Mouse (Mus musculus) spleen, embryonic (tissue): Measurements from ENCODE around the gene Cln6.
"Not testable (repeated sequence)": the region's sequence is repeated elsewhere in the genome, so short reads cannot be mapped to it uniquely, and the experiment has no call there.

ENCODE experiments used
- CTCF ChIA-PET: fragments of 350-600 bp; sonication (Branson Sonifier 250); formaldehyde crosslinking; loops from one replicate; lab custom pipeline; 2022; lab: Charles Lee

The Cln6 gene

DNA sequence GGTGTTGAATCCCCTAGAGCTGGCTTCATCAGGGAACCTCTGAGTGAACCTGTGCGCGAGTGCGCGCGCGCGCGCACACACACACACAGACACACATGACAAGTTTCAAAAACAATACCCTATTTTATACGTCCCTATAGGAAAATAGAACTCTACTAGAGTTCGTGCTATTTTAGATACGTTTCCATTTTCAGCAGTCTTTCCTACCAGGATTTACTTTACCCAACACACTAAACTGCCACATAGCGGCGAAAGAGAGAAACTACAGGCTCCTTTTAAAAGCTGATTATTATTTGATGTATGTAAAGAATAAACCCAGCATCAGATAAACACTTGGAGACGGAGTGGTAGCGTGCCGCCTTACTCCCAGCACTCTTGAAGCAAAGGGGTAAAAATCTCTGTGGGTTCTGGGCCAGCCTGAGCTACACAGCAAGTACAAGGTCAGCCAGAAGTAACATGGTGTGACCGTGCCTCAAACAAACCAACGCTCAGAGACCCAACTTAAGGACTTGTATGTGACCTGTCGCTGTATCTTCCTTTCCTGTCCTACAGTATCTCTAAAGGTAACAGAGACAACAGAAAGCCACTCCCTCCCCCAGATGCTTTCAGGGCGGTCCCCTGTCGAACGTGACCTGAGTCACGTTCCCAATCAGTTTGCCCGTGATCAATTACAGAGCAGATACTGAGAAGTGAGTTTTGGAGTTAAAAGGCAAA is 10.5 kb upstream of the Cln6 start:
- CTCF ChIA-PET: interaction anchor here (0.7 to 1.2 kb wide), 3 partner anchors 11 to 148 kb away, joined by 3 to 4 read pairs (median 3); no protein-coding TSS in a partner anchor

DNA sequence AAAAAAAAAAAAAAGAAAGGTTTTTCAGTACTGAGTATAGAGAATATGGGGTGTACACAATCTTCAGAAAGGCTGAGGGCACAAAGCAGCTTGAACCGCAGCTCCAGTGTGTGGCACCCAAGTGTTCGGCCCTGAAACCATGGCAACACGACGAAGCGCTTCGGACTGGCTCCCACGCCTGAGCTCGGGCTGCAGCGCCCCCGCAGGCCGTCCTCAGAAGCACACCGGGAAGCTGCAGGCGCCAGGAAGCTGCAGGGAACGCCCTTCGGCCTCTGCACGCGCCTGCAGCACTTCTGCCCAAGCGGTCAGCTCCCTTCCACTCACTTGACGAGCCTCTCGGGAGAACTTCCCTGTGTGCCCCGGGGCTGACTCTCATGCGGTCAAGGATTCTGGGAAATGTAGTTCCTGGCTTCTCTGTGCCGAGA is 9.9 kb upstream of the Cln6 start:
- CTCF ChIA-PET: interaction anchor here (0.9 to 1.2 kb wide), 2 partner anchors 12 to 19 kb away, joined by 3 to 4 read pairs; no protein-coding TSS in a partner anchor

DNA sequence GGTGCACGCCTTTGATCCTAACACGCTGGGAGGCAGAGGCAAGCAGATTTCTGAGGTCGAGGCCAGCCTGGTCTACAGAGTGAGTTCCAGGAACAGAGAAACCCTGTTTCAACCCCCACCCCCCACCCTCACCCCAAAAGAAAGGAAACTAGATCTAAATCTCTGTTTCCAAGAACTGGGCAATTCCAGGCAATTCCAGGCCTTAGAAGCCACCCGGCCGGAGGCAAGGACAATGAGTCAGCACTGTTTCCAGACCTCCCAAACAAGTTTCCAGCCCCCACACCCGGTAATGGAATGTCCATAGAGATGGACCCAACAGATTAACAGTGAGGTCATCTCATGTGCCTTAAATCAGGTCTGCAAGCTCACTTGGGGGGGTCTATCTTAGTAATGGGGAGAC is 8.7 kb upstream of the Cln6 start:
- CTCF ChIA-PET: no interaction called here

DNA sequence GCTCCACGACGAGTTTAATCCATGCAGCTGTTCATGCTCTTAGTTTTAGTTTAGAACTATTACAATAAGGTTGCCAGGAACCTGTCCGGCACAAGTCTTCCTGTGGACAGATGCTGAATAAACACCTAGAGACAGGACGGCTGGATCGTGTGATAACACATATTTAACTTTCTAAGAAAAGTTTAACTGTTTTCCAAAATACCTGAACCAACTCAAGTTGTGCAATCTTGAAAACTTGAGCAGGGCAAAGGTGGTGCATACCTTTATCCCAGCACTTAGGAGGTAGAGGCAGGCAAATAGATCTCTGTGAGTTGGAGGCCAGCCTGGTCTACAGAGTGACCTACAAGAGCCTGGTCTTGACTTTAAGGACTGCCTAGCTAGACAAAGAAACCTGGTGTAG is 3.7 kb upstream of the Cln6 start:
- CTCF ChIA-PET: no interaction called here

DNA sequence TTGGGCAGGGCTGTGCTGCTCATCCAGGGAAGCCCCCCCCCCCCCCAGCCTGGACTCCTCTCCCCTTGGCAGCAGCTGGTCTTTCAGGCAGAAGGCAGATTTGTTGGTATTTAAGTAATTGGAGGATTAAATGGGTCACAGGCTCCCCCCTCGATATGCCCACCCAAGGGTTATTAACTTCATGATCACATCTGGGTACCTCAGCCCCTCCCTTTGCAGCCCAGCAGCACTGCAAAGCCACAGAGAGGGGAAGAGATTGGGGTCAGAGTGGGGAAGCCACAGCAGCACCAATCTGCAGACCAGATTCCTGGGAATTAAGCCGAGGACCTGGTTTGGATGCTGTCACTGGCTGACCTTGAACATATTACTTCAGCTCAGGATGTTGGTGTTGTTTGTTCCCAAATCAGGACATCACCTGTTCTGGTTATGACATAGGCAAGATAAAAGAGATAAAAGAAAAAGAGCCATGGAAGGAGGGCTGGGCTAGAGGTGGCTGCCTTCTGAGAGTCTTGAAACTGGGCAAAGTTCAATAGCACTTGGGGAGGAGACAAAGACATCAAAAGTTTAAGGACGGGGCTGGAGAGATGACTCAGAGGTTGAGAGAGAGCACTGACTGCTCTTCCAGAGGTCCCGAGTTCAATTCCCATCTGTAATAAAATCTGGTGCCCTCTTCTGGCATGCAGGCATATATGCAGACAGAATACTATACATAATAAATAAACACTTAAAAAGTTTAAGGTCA is 2.7 kb upstream of the Cln6 start:
- CTCF ChIA-PET: no interaction called here

DNA sequence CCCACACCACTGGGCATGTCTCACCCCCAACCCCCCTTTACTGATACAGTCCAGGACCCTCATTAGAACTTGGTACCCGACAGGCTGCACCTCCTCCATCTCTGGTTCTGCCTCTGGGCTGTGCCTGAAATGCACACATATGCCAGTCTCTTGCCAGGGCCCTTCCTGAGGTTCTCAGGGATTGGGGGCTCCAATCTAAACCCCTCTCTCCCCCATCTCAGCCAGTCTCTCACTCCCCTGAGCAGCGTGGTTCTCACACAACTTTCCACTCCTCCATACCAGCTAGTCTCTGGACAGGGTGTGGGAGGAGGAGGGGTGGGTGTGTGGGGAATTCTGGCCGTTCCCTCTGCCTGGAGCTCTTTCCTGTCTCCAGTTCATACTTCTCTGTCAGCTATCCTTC is 974 bp upstream of the Cln6 start:
- CTCF ChIA-PET: interaction anchor here (0.5 to 0.8 kb wide), 6 partner anchors 8 to 802 kb away, joined by 3 to 9 read pairs (median 6); no protein-coding TSS in a partner anchor

DNA sequence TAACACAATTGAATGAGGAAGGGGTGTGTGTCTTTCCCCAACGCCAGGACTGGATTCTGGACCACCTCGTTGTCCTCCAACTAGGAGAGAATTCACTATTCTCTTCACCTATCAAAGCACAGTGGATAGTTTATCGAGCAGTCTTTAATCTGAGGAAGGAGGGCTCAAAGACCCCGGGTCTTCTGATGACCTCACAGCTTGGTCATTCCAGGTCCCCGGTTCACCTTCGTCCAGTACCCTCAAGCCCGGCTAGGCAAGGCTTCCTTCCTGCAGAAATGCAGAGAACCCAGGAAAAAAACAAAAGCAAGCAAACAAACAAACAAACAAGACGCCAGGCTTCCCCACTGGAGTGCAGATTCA is 459 bp upstream of the Cln6 start:
- CTCF ChIA-PET: interaction anchor here (0.6 to 0.8 kb wide), 2 partner anchors 511 to 801 kb away, joined by 3 to 9 read pairs; no protein-coding TSS in a partner anchor

DNA sequence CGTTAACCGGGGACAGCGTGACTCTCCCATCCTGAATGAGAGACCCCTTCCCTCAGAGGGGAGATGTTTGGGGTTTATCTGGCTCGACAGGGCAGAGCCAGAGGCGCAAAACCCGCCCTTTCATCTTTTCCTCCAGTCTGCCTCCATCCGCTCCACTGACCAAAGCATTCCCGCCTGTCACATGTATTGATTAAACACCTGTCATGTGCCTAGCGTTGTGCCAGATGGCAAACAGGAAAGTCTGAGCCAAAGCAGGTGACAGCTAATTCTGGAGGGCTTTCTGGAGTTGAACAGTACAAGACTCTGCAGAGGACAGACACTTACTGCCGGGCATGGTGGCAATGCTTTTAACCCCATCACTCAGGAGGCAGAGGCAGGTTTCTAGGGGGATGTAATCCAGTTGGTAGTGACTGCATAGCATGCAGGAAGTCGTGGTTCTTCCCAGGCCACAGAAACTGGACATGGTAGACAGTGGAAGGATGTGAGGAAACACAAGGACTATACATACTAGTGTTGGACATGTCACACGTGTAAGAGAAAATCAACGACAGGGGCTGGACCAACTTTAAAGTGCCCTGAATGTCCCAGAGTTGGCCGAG is 686 bp downstream of the Cln6 start:
- CTCF ChIA-PET: interaction anchor here (0.7 kb wide), 1 partner anchor 12 kb away, joined by 4 read pairs; no protein-coding TSS in a partner anchor

DNA sequence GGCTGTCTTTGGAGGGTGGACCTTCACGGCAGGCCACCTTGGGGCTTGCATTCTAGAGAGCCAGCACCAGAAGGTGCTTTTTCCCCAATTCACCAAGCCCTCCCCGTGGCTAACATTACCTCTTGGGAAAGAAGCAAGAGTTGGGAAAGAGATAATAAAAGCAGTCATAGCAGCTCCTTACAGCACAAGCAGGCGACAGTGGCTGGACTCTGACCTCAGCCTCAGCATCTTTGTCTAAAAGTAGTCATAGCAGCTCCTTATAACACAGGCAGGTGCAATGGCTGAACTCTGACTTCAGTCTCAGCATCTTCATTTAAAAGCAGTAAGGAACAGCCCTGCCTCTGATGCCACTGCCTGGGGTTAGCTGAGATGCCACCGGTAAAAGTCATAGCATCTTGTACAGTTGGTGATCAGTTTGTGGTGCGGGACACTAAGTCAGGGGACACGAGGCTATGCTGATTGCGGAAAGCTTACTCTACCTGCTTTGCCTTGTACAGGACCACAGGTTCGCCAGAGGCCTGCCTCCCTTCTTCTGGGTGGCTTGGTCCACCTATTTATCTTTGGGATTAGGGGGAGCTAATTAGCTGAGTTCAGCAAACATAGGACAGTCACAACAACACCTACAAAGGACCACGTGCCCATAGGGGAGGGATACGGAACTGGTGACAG is 4.9 kb downstream of the Cln6 start:
- CTCF ChIA-PET: no interaction called here

DNA sequence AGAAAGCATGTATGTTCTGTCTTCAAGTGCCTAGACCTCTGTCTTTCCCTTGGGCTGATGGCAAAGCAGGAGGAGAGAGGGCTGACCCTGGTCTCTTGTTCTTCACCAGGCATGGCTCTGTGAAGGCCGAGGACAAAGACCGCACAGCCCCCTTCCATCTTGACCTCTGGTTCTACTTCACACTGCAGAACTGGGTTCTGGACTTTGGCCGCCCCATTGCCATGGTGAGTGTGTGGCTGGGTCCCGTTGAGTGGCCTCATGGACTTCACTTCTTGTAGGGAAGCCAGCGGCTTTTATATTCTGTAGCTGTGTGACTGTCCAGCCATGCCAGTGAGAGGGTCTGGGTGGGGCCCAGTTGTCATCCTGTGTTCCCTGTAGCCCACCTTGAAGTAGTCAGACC is 5.9 kb downstream of the Cln6 start:
- CTCF ChIA-PET: interaction anchor here (0.6 kb wide), 1 partner anchor 1193 kb away, joined by 3 read pairs; no protein-coding TSS in a partner anchor

DNA sequence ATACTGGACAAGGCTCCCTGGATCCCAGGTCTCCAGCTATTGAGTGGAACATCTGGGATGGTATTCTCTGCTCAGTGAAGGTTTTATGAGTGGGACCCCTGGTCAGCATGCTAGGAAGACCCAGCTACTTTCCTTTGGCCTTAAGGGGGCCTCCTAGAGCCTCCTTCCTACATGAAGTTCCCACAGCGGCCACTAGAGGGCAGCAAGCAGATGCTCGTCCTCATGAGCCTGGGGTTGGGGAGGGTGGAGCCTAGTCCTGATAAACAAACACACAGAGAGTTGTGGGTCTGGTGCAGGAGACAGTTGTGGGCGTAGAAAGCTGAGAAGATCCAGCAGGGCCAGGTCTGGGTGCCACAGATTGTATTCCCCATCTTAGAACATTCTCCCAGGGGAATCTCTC is 9.1 kb downstream of the Cln6 start:
- CTCF ChIA-PET: interaction anchor here (0.5 to 1.1 kb wide), 8 partner anchors 16 to 276 kb away, joined by 3 to 5 read pairs (median 3); no protein-coding TSS in a partner anchor

DNA sequence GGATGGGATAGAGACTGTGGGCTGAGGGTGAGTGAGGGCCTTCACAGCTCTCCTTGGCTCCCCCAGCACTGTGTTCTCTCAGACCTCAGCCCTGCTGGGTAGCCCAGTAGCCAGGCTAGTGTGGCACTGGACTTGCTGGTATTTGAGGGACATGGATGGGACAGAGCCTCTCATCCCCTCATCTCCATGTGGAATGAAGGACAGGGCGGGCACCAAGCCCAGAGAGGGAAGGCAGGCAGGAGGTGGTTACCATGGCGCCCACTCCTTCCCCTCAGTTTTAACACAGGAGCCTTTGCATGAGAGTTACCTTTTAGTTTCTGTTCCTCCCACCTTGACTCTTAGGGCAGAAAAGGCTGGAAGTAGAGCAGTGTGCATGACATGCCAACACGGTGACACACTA is 10.1 kb downstream of the Cln6 start:
- CTCF ChIA-PET: interaction anchor here (0.6 to 1.1 kb wide), 2 partner anchors 11 to 125 kb away, joined by 4 to 9 read pairs; no protein-coding TSS in a partner anchor

DNA sequence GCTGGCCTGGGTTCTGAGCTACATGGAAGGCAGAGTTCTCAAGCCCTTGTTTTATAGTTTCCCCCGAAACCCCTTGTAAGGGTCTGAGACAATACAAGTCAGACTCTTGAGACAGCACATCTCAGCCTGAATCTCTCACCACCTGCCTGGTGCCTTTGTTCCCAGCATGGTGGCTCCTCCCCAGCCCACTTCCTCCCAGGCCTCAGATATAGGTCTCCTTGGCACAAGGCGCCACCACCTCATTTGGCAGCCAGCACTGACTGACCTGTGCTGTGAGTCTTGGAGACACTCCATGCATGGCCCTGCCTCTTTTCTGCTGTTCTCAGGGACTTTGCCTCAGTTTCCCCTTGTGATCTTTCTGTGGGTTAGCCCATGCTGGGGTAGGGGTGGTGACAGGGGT is 13.0 kb downstream of the Cln6 start:
- CTCF ChIA-PET: no interaction called here

DNA sequence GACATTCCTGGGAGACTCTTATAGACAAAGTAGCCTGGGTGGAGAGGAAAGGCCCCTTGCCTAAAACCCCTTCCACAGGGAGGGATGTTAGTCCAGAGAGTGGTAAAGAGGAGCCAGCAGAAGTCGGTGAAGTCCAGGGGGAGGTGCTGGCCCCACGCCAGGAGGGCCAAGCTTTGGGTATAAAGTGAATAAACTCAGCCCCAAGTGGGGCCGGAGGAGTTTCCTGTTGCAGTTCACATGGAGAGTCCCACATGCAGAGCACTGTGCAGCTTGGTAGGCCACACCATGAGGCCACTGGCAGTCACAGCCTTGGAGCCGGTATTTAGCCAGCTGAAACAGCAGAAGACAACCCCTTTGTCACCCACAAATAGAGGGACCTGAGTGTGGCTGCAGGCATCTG is 15.9 kb downstream of the Cln6 start:
- CTCF ChIA-PET: no interaction called here

DNA sequence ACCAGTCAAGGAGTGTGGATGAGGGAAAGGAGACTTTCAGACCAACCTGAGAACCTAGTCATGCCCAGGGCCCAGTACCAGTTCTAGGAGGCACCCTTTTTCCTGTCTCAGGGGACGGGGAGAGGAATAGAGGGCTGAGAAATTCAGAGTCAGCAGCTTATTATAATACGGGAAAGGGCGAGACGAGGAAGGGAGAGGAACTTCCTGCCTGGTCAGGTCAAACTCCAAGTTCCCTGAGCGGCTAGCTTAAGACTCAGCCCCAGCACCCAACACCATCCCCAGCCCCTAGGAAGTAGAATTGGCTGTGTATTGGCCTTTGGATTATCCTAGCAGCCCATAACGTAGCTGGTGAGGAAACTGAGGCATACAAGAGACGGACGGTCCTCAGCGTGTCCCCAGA is 18.6 kb downstream of the Cln6 start:
- CTCF ChIA-PET: no interaction called here

DNA sequence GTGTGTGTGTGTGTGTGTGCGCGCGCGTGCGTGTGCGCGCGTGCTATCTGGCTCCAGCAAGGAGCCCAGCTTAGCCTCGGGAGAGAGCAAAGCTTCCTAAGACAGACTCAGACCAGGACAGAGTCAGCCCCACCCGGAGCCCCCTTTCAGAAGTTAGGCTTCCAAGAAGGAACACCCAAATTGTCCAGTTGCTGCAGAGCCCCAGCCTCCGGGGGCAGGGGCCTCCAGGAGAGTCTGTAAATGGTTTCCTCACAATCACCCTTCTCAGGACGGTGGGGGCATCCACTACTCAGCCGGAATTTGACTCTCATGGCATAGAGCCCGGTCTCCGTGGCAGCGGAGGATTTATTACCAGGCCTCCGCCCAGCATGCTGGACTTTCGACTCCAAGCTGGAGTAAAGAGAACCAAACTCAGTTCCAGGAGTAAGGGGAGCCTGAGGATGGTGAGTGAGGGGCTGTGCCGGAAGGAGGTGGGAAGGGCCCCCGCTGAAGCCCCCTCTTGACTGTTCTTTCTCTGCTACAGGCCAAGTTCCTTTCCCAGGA is 19.2 kb downstream of the Cln6 start, which contains the start of gene Calml4:
Gene Calml4 (plus strand): TSS at position 362 of the 543 bp plus-strand sequence.
- CTCF ChIA-PET: no interaction called here

DNA sequence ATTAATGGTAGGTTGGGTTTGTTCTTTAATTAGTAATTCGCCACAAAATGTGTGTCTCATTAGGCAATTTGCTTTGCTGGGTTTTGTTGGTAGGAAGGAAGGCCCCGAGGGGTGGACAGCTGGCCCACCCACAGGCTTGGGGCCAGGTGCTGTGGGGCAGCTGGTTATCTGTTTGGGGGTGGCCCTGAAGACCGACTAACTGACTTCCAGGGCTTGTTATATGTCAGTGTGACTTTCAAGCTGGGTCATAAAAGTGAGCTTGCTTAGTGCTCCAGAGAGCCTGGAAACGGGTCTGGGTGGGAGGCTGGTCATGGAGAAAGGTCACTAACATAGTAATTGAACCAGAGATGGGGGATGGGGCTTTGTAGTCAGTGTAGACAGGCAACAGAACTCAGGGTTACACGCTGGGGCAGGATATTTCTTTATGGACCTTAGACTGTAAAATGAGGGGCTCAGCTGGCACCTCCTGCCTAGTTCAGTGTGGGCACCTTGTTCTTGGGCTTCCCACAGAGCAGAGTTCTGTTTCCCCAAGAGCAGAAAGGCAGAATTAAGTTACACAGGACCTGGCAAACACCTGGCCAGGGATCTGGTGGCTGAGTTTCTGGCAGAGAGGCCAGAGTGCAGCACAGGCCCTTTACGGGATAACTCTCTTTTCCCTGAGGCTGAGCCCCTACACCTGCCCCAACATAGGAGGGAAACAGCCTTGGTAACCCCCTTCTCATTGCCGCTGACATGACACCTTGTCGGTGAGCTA is 19.9 kb downstream of the Cln6 start:
- CTCF ChIA-PET: no interaction called here

DNA sequence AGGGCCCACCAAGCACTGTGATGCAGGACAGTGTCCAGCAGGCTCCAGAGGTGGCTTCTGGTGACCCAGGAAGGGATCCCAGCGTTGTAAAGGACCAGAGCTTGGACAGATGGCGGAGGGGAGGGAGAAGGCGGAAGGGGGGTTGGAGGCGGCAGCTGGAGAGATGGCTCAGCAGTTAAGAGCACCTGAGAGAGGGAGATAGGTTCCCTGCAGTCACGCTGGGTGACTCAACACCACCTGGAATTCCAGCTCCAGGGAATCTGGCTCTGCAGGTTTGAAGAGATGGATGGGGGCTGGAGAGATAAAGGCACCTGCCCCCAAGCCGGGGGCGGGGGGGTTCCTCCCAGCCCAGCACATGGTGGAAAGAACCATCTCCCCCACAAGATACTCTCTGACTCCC is 21.5 kb downstream of the Cln6 start:
- CTCF ChIA-PET: not testable (repeated sequence)

DNA sequence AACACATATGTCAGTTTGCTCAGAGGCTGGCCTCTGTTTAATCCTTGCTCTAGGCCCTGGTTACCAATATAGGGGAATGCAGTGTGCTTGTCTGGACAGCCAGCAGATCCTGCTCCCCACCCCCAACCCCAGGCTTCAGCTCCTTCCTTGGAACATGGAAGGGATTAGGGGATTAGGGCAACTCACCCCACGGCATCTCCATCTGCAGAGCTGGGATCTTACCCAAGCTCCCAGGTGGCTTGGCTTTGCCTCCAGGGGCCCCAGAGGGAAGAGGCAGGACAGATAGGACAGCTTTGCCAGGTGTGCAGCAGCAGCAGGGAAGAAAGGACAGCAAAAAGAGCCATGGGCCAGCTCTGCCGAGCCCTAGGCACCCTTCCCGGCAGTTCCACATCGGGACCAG is 22.3 kb downstream of the Cln6 start:
- CTCF ChIA-PET: no interaction called here

DNA sequence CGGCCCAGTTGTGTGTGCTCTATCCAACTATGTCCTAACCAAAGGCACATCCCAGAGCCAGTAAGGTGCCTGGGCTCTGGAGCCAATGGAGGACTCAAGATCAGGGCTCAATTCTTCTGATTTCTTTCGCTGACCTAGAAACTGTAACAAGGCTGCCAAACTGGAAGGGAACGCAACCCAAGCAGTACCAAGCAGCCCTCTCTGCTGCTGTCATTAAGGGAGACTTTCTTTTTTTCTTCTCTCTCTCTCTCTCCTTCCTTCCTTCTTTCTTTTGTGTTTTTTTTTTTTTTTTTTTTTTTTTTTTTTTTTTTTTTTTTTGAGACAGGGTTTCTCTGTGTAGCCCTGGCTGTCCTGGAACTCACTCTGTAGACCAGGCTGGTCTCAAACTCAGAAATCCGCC is 30.7 kb downstream of the Cln6 start:
- CTCF ChIA-PET: not testable (repeated sequence)

DNA sequence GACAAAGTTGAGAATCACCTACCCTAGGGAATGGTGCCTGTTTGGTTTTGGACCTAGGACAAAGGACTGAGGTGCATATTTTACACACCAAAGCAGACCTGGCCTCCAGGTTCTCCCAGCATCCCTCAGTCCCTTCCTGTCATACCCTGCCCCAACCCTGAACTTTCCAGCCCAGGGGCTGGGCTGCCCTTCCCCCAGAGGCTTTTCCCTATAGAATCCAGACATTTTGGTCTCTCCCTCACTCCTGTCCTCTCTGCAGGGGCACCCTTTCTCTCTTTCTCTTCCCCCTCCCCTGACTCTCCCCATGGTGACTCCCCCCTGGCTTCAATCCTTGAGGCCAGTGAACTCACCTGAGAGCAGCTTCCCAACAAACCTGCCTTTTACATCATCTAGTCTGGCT is 32.1 kb downstream of the Cln6 start:
- CTCF ChIA-PET: no interaction called here
